Mouse (Mus musculus): ENCODE measurements around the gene Nrros.

Nrros gene

DNA sequence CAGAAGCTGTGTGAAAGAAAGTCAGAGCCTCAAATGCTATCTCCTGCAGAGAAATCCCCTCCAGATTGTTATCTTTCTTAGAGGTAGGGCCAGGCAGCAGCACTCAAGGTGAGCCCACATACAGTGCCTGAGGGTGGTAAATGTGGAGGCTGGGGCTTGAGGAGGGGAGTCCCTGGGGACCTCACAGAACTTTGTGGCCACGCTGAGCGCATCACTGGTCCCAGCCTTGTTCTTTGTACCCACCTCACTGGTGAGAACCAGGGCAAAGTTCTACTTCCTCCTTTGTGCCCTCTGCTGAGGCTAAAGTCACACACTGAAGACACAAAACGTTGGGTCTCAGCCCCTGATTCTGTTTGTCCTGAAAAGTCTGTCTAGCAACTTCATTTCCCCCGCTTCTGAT is 2.0 kb downstream of the Nrros start:
- DNase-seq (ENCODE audit: low read depth, low spot score): peak; percentile 74

DNA sequence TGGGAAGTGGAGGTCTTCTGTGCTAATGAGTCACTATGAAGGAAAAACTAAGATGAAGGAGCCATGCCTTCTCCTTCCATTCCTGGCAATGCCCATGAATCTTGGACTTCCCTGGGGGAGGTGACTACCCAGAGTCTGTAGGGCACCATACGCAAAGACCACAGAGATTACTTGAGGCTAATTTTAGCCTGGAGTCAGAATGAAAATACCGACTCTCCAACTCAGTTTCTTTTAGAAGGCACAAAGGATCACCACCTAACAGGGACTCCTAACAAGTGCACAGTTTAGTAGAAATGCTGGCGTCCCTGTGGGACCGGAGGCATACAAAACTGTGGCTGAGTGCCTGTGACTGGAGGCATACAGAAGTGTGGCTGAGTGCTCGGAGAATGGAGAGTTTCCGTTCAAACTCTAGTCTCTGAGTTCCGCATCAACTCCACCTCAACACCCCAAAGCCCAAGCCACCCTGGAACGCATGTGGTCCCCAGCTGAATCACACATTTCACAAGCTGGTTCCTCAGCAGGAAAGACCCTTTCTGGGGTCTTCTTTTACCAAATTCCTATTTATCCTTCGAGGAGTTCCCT is 4.6 kb downstream of the Nrros start:
- DNase-seq (ENCODE audit: low read depth, low spot score): peak; percentile 37

DNA sequence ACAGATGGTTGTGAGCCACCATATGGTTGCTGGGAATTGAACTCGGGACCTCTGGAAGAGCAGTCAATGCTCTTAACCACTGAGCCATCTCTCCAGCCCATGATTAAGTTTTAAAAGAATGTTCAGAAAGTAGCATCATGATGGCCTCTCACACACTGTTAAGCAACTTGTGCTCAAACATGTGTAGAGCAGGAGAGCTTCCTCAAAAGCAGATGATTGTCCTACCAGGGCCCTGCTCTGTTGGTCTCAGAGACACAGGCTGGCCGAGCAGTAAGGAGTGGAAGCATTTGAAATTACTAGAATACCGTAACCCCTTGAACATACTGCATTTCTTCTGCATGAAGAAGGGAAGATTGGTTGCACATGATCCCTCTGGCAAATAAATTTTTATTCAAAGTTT is 6.4 kb downstream of the Nrros start:
- no peak for DNase-seq (ENCODE audit: low read depth, low spot score)

DNA sequence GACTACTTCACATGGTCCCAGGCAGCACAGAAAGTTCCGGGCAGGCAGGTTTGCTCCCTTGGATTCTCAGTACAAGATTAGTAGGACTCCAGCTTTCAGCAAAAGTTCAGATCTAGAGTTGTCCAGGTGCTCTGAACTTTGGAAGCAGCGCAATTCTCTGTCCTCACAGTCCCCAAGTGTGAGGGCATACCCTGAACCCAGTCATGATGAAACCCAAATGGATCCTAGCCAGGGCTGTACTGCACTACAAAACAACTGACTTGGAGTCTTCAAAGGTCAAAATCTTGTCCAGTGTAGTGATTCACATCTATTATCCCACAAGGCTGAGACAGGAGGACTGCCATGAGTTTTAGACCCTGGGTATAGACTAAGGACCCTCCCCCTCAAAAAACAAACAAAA is 8.0 kb downstream of the Nrros start:
- DNase-seq (ENCODE audit: low read depth, low spot score): no peak

DNA sequence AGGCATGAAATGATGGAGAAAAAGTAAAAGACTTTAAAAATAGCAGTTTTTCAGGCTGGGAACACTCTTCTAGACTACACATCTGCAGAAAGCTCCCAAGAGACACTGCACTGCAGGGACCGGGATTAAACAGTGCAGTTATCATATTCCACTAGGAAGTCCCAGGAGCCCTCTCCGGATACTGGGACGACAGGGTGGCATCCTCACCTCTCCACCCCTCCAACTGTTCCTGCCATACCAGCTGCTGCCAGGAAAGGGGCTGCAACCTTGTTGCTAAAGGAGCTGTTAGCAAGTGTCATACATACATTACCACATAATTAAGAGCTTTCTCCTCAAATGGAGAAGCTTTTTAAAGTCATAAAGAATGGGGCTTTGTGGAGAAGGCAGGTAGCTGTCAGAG is 8.7 kb downstream of the Nrros start:
- DNase-seq (ENCODE audit: low read depth, low spot score): no peak

DNA sequence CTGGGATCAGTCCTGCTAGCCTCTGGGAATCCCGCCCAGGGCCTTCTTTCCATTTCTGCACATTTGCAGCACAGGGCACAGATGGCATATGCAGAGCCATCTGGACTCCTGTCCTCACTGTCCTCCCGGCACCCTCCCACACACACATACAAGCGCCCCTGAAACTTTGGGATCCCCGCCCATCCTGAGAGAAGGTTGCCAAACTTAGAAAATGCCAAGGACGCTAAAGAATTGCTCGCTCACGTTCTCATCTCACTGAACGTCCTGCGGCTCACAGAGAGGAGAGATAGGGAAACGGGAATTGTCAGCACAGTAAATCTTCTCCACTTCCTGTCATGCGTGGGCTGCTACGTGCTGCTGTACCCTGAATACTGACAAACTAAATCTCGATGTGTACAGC is 11.0 kb downstream of the Nrros start:
- no peak for DNase-seq (ENCODE audit: low read depth, low spot score)

DNA sequence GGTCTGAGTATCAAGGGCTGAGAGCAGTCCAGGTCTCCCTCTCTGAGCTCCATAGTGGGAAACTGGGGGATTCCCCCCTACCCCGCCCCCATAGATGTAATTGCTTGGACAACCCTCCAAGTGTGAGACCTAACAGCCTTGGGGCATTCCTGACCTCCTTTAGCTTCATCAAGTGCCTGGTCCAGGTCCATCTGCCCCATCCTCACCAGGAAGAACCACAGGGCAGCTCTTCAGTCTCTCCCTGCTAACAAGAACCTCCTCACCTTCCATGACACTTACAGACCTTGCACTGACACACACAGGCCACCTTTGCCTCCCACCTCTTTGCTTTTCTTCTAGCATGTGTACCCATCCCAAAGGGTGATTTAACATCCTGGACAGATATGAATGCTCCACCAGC is 11.4 kb downstream of the Nrros start:
- DNase-seq (ENCODE audit: low read depth, low spot score): no peak

DNA sequence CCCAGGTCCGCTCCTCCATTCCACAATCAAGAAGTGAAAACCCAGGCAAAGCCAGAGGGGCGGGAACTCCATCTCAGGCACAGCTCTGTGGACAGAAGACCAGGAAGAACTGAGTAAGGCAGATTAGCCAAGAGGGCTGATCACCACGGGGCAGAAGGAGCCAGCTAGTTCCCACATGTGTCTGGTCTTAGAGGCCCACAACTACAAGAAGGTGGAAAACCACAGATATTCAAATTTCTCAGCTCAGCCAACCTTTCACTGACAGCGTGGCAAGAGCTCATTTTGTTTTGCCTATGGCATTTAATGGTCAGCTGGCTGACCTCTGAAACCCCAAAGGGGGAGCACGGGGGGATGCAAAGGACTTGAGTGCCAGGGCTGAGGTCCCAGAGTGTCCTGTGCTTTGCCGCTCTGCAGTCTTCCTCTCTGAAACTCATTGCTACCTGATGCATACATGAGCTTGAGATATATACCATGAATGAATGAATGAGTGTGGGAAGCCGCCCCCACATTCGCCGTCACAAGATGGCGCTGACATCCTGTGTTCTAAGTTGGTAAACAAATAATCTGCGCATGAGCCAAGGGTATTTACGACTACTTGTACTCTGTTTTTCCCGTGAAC is 17.7 kb downstream of the Nrros start:
- peak; percentile 20 for DNase-seq (ENCODE audit: low read depth, low spot score)

DNA sequence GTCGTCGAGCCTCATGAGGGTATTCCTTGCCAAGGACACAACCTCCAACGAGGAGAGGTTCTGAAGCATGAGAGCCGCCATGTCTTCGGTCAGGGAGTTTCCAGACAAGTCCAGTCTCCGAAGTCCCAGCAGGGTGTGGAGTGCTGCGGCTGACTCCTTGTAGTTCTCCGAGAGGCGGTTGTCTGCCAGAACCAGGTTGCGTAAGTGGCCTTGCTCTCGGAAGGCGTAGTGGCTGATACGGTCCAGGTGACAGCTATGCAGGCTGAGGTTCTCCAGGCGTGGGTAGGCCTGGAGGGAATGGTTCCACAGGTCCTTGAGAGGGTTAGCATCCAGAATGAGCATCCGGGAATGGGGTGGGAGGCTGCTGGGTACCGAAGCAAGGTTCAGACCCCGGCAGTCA is 20.8 kb downstream of the Nrros start:
- no peak for DNase-seq (ENCODE audit: low read depth, low spot score)

DNA sequence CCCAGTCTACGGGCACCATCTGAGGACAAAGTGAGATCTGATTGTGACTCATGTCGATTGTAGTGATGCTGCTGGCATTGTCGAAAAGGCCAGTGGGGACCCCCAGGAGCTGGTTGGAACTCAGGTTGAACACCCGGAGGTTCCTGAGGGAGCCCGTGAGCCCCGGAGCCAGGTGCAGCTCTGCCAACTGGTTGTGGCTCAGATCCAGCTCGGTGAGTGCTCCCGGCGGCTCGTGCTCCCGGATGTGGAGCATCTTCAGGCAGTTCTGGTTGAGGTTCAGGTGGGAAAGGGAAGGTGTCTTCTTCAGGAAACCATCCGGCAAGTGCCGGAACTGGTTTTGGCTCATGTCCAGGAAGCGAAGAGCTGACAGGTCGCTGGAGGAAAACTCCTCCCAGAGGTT is 21.6 kb downstream of the Nrros start:
- no peak for DNase-seq (ENCODE audit: low read depth, low spot score)

DNA sequence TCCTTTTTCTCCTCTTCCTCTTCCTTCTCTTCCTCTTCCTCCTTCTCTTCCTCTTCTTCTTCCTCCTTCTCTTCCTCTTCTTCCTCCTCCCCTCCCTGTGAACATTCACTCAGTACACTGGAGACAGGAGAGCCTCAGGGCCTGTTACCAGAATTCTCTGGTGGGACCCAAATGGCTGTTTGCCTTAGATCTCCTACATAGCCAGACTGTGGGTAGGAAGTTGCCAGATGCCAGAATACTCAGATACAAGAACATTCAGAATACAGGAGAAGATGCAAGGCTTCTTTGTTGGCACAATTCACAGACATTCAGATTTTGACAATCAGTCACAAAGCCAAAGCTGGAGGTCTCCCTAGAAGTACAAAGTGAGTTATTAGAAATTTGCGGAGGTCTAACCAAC is 26.4 kb downstream of the Nrros start:
- DNase-seq (ENCODE audit: low read depth, low spot score): no peak

DNA sequence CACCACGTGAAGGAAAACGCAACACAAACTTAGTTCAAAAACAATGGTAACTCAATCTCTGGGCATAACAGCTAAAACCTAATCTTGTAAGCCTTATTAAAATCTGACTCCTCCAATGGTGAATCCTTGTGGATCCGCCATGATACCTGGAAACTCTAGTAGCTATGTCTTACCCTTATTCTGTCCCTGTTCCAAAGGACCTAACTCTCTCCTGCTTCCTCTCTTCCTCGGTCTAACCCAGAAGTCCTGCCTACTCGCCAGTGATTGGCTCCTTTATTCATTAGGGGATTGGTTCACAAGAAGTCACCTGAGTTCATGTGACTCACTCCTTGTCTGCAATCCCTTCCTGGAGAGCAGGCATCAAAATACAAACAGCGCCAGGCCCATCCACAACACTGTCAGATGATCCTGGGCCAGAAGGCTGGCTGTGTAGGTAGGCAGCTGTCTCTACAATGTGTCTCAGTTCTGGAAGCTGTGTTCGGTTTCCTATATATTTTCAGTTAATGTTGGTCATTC is 29.5 kb downstream of the Nrros start:
- no peak for DNase-seq (ENCODE audit: low read depth, low spot score)

DNA sequence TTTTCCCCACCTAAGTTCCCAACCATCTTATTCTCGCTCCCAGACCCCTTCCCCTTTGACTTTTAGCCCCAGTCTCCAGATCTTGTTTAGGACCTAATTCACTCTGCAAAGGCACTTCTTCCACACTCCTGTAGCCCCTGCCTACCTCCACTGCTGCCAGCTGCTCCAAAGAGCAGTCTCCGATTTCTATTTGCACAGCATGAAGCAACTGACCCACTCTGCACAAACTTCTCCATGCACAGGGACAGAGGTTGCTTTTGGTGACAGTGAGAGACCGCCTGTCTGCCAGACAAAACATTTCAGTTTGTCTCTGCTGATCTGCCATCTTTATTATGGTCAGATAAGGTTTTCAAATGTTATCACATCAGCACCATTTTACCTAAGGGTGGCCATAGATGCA is 32.2 kb downstream of the Nrros start:
- DNase-seq (ENCODE audit: low read depth, low spot score): no peak

DNA sequence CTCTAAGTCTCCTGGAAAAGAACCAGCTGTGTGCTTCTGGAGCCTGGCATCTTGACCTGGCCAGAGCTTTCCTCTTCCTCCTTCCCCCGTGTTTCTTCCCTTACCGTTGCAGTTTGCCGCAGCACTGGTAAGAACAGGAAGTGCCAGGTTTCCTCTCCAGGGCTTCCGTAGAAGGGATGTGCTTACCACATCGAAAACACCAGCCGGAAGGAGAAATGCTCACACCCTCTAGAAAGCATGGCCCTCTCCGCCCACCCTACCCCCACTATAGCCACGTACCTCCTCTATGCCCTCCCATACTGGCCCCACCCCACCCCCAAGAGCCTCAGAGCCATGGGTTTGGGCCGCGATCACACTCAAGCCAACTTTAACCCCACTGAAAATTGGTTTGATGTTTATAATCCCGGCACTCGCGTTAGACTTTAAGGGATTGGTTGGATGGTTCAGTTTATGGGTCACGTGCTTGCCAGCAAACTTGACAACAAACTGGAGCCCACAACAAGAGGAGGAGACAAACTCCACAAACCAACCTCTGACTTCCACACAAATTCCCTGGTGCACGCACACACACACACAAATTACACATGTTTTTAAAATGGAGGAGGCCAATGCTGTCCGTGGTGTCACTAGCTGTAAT is 35.1 kb downstream of the Nrros start:
- DNase-seq (ENCODE audit: low read depth, low spot score): peak; percentile 83

DNA sequence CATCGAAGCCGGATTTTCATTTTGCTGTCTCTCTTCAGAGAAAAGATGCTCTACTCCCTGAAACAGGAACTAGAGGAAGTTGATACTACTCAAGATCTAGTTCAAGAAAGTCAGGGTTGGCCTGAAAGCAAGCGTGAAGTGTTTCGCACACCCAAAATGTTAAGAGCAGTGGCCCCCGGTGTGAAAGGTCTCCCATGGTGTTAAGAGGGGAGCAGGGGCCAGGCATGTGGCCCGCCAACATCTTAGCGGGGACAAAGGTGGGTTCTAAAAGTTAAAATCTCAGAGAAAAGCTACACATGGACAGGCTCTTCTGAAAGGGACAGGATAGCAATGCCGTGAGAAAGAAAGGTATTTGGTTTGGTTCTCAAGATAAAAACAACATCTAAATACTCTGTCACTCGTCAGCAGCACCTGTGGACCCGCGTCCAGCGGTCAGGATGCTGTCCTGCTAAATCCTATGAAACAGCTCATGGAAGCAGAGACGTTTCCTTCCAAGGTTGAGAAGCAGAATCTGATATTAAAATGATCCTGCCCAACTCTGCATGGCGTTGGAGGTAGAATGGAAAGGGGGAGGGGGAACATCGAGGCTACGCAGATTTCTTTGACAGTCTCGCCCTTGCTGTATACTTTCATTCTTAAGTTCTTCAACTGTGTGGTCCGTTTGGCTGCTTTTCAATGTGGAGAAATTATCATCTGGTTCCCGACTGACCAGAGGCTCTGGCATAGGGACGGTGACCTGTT is 35.8 kb downstream of the Nrros start:
- DNase-seq (ENCODE audit: low read depth, low spot score): peak; percentile 64

DNA sequence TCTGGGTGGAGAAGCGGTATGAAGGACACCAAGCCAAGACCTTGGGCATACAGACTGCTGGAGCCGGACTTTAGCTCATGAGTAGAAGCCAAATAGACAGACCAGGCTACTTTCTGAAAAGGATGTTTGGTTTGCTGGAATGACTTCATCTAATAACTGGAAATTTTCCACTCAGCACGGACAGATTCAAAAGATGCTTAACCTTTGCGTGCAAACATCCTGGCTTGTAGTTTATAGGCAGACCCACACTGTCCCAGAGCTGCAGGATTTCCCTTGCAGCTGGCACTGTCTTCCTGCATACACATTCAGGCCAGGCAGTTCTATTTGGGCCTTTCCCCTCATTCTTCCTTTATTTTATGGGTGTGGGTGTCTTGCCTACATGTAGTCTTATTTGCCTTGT is 38.3 kb downstream of the Nrros start:
- no peak for DNase-seq (ENCODE audit: low read depth, low spot score)

DNA sequence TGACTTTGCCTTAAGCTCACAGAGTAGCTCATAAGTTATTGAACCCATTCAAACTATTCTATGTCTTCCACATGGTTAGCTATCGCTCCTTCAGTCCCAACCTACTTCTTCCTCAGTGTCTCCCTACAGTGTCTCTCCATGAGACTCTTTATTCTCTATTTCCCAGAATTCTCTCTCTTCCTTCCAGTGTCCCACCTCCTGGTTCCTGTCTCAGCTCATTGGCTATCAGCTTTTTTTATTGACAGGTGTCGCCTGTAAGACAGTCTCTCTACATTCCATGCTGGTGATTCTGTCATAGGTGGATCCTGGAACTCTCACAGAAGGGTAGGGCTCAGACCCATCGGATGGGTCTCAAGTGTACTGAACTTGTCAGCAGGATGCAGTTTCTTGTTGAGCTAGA is 40.0 kb downstream of the Nrros start:
- DNase-seq (ENCODE audit: low read depth, low spot score): no peak

DNA sequence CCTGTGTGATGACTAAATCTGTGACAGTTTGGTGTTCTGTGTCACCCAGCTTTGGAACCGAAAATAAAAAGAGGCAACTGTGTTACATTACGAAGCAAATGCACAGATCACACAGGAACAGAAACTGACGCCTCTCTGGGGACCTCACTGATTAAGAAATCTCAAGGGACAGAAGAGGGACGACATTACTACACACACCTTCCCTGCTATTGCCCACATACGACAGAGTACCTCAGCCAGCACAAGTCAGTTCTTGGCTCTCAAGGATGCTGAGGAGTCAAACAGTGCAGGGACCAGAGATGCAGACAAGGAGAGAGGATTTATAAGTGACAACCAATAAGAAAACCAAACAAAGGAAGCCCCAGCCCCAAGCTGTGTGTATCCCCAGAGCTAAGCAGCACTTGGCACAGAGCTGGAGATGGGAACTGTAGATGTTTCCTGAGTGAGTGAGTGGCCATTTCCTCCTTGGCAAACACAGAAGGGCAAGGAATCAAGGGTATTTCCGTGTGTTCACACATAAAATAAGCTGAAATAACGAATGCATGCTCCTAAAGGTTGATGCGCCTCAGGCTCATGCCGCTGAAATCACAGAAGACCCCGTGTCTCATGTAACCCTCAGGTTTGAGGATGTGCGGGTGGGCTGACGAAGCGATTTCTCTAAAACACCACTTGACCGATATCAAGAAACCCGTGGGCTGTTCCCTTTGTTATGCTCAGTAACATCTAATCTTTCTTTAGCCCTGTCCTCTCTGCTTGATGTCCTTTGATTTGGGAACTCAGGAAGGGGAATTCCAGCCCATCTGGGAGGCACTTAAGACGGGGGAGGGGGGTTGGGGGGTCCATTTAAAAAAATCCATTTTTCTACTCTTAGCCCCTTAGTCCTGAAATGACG is 40.7 kb downstream of the Nrros start:
- no peak for DNase-seq (ENCODE audit: low read depth, low spot score)

DNA sequence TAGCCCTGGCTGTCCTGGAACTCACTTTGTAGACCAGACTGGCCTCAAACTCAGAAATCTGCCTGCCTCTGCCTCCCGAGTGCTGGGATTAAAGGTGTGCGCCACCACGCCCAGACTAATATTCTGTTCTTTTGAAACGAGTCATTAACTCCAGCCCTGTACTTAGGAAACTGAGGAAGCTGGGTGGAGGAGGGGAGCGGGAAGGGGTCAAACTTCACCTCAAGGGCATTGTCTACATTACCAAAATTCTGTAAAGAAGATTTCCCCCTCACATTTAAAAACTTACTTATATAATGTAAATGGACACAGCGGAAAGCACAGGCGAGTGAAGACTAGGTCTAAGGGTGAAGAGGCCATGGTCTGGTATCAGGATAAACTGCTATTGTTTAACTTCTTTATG is 41.4 kb downstream of the Nrros start:
- no peak for DNase-seq (ENCODE audit: low read depth, low spot score)

DNA sequence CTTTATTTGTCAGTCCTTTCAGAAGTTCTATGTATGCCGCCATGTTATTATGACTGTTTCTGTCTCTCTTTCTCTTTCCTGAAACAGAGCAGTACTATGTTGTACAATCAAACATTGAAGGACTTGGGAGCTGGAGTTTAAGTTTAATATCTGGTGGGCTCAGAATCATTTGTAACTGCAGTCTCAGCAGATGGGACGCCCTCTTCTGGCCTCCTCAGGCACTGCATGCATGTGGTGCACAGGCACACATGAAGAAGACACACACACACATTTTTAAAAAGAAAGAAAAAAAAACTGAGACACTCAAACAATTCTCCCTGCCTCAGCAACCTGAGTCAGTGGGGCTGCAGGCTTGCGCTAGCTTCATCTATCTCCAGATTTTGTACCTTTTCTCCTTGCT is 44.9 kb downstream of the Nrros start:
- no peak for DNase-seq (ENCODE audit: low read depth, low spot score)

DNA sequence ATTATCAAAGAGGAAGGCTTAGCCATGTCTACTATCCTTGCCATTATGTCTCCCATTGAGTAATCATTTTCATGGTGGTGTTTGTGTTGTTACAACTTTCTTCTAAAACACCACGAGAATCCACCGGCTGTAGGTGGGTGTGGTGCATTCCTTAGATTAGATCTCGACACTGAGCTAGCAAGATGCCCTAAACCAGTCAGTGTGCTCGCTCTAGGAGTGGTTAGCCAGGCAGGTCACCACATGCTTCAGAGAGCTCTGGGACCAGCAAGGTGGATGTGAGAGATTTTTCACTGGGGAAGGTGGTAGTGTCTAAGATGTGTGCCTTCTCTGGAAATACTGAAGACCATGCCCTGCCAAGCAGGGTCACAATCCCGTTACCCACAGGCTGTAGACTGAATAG is 49.2 kb downstream of the Nrros start:
- no peak for DNase-seq (ENCODE audit: low read depth, low spot score)

DNA sequence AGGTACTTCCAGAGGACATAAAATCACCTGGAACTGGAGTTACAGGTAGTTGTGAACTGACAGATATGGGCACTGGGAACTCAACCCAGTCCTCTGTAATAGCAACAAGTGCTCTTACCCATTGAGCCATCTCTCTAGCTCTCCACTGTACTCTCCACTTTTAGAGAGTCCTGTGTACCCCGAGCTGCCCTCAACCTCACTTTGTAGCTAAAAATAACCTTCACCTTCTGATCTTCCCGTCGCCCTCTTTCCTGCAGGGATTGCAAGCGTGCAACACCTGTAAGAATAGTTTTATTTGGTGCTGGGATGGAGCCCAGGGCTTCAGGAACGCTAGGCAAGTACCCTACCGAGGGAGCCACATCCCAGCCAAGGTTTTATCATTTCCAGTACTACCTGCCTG is 49.6 kb downstream of the Nrros start:
- DNase-seq (ENCODE audit: low read depth, low spot score): no peak
